In genomic region chr4:118289960-118290415, GRCm38 (mm10) we compare ENCODE assay signal across 8 mouse cellular contexts. TPM values are rescaled to one million over a fixed set of nuclear protein-coding genes. Genes with fewer than 3 reads are reported as not detected.
A peak's percentile ranks its signal among the peaks of the same experiment; 100 is the strongest.
DNase-seq lines count a peak whose midpoint lies in the region; ATAC-seq lines count a peak whose summit lies in the region.

No protein-coding gene starts in this region.

- H3K36me3 ChIP-seq in forebrain, embryonic 10.5 days (replicated peaks) = peaks cover 43% of the 10 kb centered on the region
- H3K36me3 ChIP-seq in midbrain, embryonic 11.5 days (ENCODE audit: control insufficient read depth, insufficient read depth, low read length) = no peaks in the 10 kb centered on the region

- H3K9ac ChIP-seq in midbrain, embryonic 11.5 days (ENCODE audit: low read length) = peak overlapping the region; percentile 98

- no peaks in the 10 kb centered on the region for H3K9me3 ChIP-seq in forebrain, embryonic 10.5 days
- no peaks in the 10 kb centered on the region for H3K9me3 ChIP-seq in midbrain, embryonic 11.5 days (ENCODE audit: control insufficient read depth, low read length)

- peaks cover 17% of the 10 kb centered on the region for H3K27me3 ChIP-seq in forebrain, embryonic 10.5 days (ENCODE audit: poor library complexity, severe bottlenecking)
- no peaks in the 10 kb centered on the region for H3K27me3 ChIP-seq in midbrain, embryonic 11.5 days (ENCODE audit: control insufficient read depth, insufficient read depth, low read length)

- H3K4me2 ChIP-seq in midbrain, embryonic 11.5 days = peak overlapping the region; percentile 83

- H3K27ac ChIP-seq in forebrain, embryonic 10.5 days = peak overlapping the region; percentile 99
- peak overlapping the region; percentile 76 for H3K27ac ChIP-seq in midbrain, embryonic 11.5 days (ENCODE audit: low read depth, low read length)

- DNase-seq in layer of hippocampus, postnatal 10 days (ENCODE audit: low spot score in 2 of 2) = peak; percentile 30 to 33
- no peak for DNase-seq in layer of hippocampus, adult 18-20 months (ENCODE audit: low spot score in 2 of 2)
- peak; percentile 59 for DNase-seq in forebrain, embryonic 10.5 days (ENCODE audit: extremely low spot score, low spot score)
- peak; percentile 70 for DNase-seq in kidney, postnatal 10 days
- peak; percentile 95 for DNase-seq in midbrain, embryonic 11.5 days (ENCODE audit: low spot score, missing footprints)
- peak; percentile 56 for DNase-seq in thymus, postnatal 25 days
- no peak for DNase-seq in frontal cortex, postnatal 36 days (ENCODE audit: low spot score in 2 of 2)
- DNase-seq in adipocyte (ENCODE audit: low spot score) = no peak

- WGBS in forebrain, embryonic 10.5 days = 1% methylated on average over 12 of the region's 12 CpGs
- 1% methylated on average over 12 of the region's 12 CpGs for WGBS in midbrain, embryonic 11.5 days

- H3K4me1 ChIP-seq in forebrain, embryonic 10.5 days = peaks cover 63% of the 10 kb centered on the region
- H3K4me1 ChIP-seq in midbrain, embryonic 11.5 days (ENCODE audit: control insufficient read depth, insufficient read depth, low read length) = peaks cover 16% of the 10 kb centered on the region

- ATAC-seq in midbrain, embryonic 11.5 days (ENCODE audit: low FRiP score) = peak; percentile 25

- H3K4me3 ChIP-seq in forebrain, embryonic 10.5 days = peak overlapping the region; percentile 97
- H3K4me3 ChIP-seq in midbrain, embryonic 11.5 days (ENCODE audit: low read depth, low read length) = peak overlapping the region; percentile 98

RNA-seq across cellular contexts. Expression of gene Ptprf, which starts 1.2 kb away (rescaled TPM):
- 100 to 1,000 TPM; 140 to 142 TPM for total RNA-seq in layer of hippocampus, postnatal 10 days (2021)
- 10 to 100 TPM; 67.6 to 77.5 TPM for total RNA-seq in layer of hippocampus, adult 18-20 months (2021)
- 99.7 and 102 TPM in 2 replicates for polyA plus RNA-seq in forebrain, embryonic 10.5 days (2016; fragmentation: Nextera tagmentation; extraction: Ambion mirVana)
- polyA plus RNA-seq in midbrain, embryonic 11.5 days (2014; fragmentation: Nextera tagmentation; extraction: Ambion mirVana) = 60.1 and 63.5 TPM in 2 replicates

Comparison
In these comparisons a context has a peak if more than half of its experiments do, and no peak if none do; other contexts are left out.
1. DNase-seq: peak in layer of hippocampus, postnatal 10 days (2 of 2), forebrain, embryonic 10.5 days (single experiment), kidney, postnatal 10 days (single experiment), midbrain, embryonic 11.5 days (single experiment) and thymus, postnatal 25 days (single experiment); none in layer of hippocampus, adult 18-20 months (0 of 2), frontal cortex, postnatal 36 days (0 of 2) and adipocyte (single experiment).